Mouse (Mus musculus): ENCODE data around the gene Loxl3. TPM values are rescaled to one million over a fixed set of nuclear protein-coding genes. Genes with fewer than 3 reads are reported as not detected.

Loxl3 gene
- not detected for polyA plus RNA-seq (2017; shearing (Covaris generic))

GRCm38 (mm10) chr6:83033249-83034185 is at the start of gene Loxl3, which contains the start of gene Dok1:
Gene Loxl3 (plus strand): TSS chr6:83034173.
Gene Dok1 (minus strand): TSS chr6:83033471.

GRCm38 (mm10) chr6:83054074-83054851 is 20.3 kb downstream of the Loxl3 start, which contains the start of gene Aup1:
Gene Aup1 (plus strand): TSS chr6:83054521.

GRCm38 (mm10) chr6:83054871-83055431 is 21.0 kb downstream of the Loxl3 start, which contains the start of gene Htra2:
Gene Htra2 (minus strand): TSS chr6:83055273.

GRCm38 (mm10) chr6:83057790-83058189 is 23.8 kb downstream of the Loxl3 start, which contains the start of gene Dqx1:
Gene Dqx1 (plus strand): TSS chr6:83057844.

GRCm38 (mm10) chr6:83070247-83070310 is 36.1 kb downstream of the Loxl3 start, which contains the start of gene Tlx2:
Gene Tlx2 (minus strand): TSS chr6:83070293.

GRCm38 (mm10) chr6:83077630-83078323 is 43.8 kb downstream of the Loxl3 start, which contains the start of gene Pcgf1:
Gene Pcgf1 (plus strand): TSS chr6:83077869.

GRCm38 (mm10) chr6:83086121-83087035 is 52.4 kb downstream of the Loxl3 start, which contains the start of gene Lbx2:
Gene Lbx2 (plus strand): TSS chr6:83086367.

GRCm38 (mm10) chr6:83101316-83101687 is 67.3 kb downstream of the Loxl3 start, which contains the start of the genes Ccdc142 and Gm42688:
Gene Ccdc142 (plus strand): TSS chr6:83101601.
Gene Gm42688 (plus strand): TSS chr6:83101617.

Other genes with a start within 250 kb of the Loxl3 start
- gene Sema4f, start 94.4 kb upstream of the Loxl3 start, polyA plus RNA-seq (2017; shearing (Covaris generic)): 15.4 TPM
- gene M1ap, start 87.3 kb upstream of the Loxl3 start, polyA plus RNA-seq (2017; shearing (Covaris generic)): not detected
- 13.8 TPM for gene Dok1, start 702 bp upstream of the Loxl3 start, polyA plus RNA-seq (2017; shearing (Covaris generic))
- gene Aup1, start 20.3 kb downstream of the Loxl3 start, polyA plus RNA-seq (2017; shearing (Covaris generic)): 486 TPM
- 45.1 TPM for gene Htra2, start 21.1 kb downstream of the Loxl3 start, polyA plus RNA-seq (2017; shearing (Covaris generic))
- 3.1 TPM for gene Dqx1, start 23.7 kb downstream of the Loxl3 start, polyA plus RNA-seq (2017; shearing (Covaris generic))
- not detected for gene Tlx2, start 36.1 kb downstream of the Loxl3 start, polyA plus RNA-seq (2017; shearing (Covaris generic))
- 24.7 TPM for gene Pcgf1, start 43.7 kb downstream of the Loxl3 start, polyA plus RNA-seq (2017; shearing (Covaris generic))
- gene Lbx2, start 52.2 kb downstream of the Loxl3 start, polyA plus RNA-seq (2017; shearing (Covaris generic)): not detected
- gene Ccdc142, start 67.4 kb downstream of the Loxl3 start, polyA plus RNA-seq (2017; shearing (Covaris generic)): 3.0 TPM
- gene Gm42688, start 67.4 kb downstream of the Loxl3 start, polyA plus RNA-seq (2017; shearing (Covaris generic)): 7.4 TPM
- gene Mrpl53, start 74.9 kb downstream of the Loxl3 start, polyA plus RNA-seq (2017; shearing (Covaris generic)): 43.7 TPM
- 65.1 TPM for gene Mogs, start 81.3 kb downstream of the Loxl3 start, polyA plus RNA-seq (2017; shearing (Covaris generic))
- 37.0 TPM for gene Wbp1, start 87.4 kb downstream of the Loxl3 start, polyA plus RNA-seq (2017; shearing (Covaris generic))
- 40.0 TPM for gene Ino80b, start 91.3 kb downstream of the Loxl3 start, polyA plus RNA-seq (2017; shearing (Covaris generic))
- not detected for gene Rtkn, start 101.3 kb downstream of the Loxl3 start, polyA plus RNA-seq (2017; shearing (Covaris generic))
- gene Wdr54, start 122.2 kb downstream of the Loxl3 start, polyA plus RNA-seq (2017; shearing (Covaris generic)): not detected
- gene 1700003E16Rik, start 122.2 kb downstream of the Loxl3 start, polyA plus RNA-seq (2017; shearing (Covaris generic)): not detected
- gene Dctn1, start 131.7 kb downstream of the Loxl3 start, polyA plus RNA-seq (2017; shearing (Covaris generic)): 75.9 TPM
- gene Slc4a5, start 185.7 kb downstream of the Loxl3 start, polyA plus RNA-seq (2017; shearing (Covaris generic)): not detected